Mouse (Mus musculus): ENCODE results near the gene Ptges2. TPM values are rescaled to one million over a fixed set of nuclear protein-coding genes. Genes with fewer than 3 reads are reported as not detected.

The Ptges2 gene
- total and polyA plus RNA-seq, 3 experiments = 35.6 to 69.6 (median 55.3) TPM

- DNase-seq = no peak
Measured at GRCm38 (mm10) chr2:32375317-32375940, 20.3 kb upstream of the Ptges2 start.

GRCm38 (mm10) chr2:32376963-32377362 lies 18.7 kb upstream of the Ptges2 start:
- DNase-seq = no peak

GRCm38 (mm10) chr2:32380001-32380500 lies 15.6 kb upstream of the Ptges2 start:
- DNase-seq = peak; percentile 89

- no peak for DNase-seq
Measured at GRCm38 (mm10) chr2:32381141-32381774, 14.4 kb upstream of the Ptges2 start.

- peak; percentile 98 for DNase-seq
Measured at GRCm38 (mm10) chr2:32381775-32382223, 13.9 kb upstream of the Ptges2 start, which contains the start of gene 1110008P14Rik. TSS of gene 1110008P14Rik (minus strand) at chr2:32381938.

- no peak for DNase-seq
Measured at GRCm38 (mm10) chr2:32382689-32383088, 13.0 kb upstream of the Ptges2 start.

- DNase-seq = peak; percentile 46
Measured at GRCm38 (mm10) chr2:32387706-32388490, 7.8 kb upstream of the Ptges2 start, which contains the start of gene Lcn2. TSS of gene Lcn2 (minus strand) at chr2:32388252.

GRCm38 (mm10) chr2:32389157-32389556 lies 6.5 kb upstream of the Ptges2 start:
- DNase-seq = no peak

- no peak for DNase-seq
Measured at GRCm38 (mm10) chr2:32390871-32391270, 4.8 kb upstream of the Ptges2 start.

- DNase-seq = no peak
Measured at GRCm38 (mm10) chr2:32392063-32392462, 3.6 kb upstream of the Ptges2 start.

- no peak for DNase-seq
Measured at GRCm38 (mm10) chr2:32394973-32395372, 723 bp upstream of the Ptges2 start.

GRCm38 (mm10) chr2:32395946-32396621 lies 388 bp downstream of the Ptges2 start:
- peak; percentile 94 for DNase-seq

- DNase-seq = no peak
Measured at GRCm38 (mm10) chr2:32396695-32397094, 999 bp downstream of the Ptges2 start.

GRCm38 (mm10) chr2:32404663-32405062 lies 9.0 kb downstream of the Ptges2 start:
- DNase-seq = peak; percentile 90

GRCm38 (mm10) chr2:32407144-32407824 lies 11.6 kb downstream of the Ptges2 start:
- DNase-seq = no peak

GRCm38 (mm10) chr2:32408429-32409424 lies 13.0 kb downstream of the Ptges2 start:
- DNase-seq = no peak

GRCm38 (mm10) chr2:32411407-32411806 lies 15.7 kb downstream of the Ptges2 start:
- DNase-seq = no peak

- no peak for DNase-seq
Measured at GRCm38 (mm10) chr2:32412742-32413531, 17.2 kb downstream of the Ptges2 start.

GRCm38 (mm10) chr2:32413936-32414335 lies 18.2 kb downstream of the Ptges2 start:
- peak; percentile 57 for DNase-seq

All from adrenal gland, adult 2 months (tissue).